Mouse (Mus musculus): Measurements from ENCODE around the gene Plch2.

Plch2 gene

DNA sequence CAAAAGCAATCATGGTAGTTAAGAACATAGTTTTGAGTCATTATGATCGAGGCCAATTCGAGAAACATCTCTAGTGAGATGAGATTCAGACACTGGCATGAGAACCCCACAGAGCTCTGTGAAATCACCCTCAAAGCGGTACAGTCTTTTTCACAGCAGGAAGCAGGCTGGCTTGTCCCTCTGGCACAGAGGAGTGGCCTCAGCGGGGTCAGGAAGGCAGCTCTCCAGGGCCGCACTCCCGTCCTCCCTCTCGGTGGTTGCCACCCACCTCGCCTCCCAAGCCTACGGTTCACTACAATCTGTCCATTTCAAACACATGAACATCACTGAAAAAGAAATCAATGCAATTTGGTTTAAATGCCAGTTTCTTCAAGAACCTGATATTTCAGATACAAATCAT lies 17.8 kb upstream of the Plch2 start:
- DNase-seq (ENCODE audit: low spot score in 2 of 2) = no peak

DNA sequence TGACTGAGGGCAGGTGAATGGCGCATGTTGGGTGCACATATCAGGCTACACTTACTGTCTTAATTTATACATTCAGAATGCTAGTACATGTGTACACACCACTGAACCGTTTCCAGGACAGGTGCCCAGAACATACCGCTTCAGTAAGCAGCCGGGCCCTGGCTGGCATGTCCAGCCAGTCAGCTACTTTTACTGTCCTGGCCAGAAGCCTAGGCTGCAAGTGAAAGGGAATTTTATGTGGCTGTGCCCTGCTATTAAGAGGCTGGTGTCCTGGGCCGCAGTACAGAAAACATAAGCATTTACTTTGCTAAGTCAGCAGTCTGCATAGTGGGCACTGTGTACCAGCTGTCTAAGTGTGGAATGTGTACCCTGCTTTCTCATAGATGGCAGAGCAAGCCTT lies 14.3 kb upstream of the Plch2 start:
- DNase-seq (ENCODE audit: low spot score in 2 of 2) = no peak

DNA sequence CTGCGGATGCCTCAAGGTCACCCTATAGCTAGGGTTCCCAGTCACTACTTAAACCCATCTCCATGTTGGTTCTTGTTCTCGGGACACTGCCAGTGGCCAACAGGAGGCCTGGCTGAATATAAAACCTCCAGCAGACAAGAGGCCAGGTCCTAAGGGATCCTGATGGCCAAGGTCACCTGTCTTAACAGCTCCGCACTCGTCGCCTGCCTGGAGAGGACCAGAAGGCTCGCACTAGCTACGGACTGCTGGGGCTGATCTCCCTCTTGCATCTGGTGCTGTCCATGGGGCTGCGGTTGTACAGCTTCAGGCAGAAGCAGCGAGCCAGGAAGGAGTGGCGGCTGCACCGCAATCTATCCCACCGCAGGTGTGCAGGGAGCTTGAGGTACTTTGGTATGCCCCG lies 13.6 kb upstream of the Plch2 start:
- DNase-seq (ENCODE audit: low spot score in 2 of 2) = no peak

DNA sequence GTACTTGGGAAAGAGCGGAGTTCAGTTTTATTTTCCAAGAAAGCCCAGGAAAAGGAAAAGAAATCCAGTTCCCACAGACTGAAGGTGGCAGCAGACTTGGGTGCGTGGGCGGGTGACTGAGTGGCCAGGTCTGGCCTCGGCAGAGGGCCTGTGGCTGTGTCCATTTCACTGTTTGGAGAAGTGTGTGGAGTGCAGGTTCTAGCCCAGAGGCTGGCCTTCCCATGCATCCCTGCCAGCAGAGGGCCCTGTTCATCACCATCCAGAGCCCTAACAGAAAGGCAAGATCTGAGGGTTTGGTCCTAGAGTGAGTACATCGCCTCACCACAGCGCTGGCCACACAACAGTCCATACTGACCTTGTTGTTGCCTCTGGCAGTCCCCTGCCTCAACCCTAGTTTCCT lies 12.6 kb upstream of the Plch2 start:
- DNase-seq (ENCODE audit: low spot score in 2 of 2) = no peak

DNA sequence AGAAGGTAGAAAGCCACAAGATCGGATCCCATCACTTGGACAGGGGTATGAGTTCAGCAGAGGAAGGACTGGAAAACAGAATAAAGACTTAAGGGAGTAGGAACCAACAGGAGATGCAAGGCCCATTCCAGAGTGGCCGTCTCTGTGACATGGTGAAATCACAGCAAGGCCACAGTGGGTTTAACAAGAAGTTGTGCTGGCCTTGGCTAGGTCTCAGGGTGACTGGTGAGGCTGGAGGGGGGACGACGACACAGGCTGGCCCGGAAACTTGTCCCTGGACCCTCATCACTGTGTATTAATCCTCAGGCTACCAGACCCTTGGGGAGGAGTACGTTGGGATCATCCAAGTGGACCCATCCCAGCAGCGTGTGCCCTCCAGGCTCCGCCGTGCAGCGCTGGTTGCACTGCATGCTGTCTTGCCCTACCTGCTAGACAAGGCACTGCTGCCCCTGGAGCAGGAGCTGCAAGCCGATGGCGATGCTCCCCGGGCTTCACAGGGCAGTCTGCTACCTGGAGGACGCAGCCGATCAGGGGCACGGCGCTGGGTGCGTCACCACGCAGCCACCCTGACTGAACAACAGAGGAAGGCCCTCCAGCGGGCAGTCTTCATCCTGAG lies 11.9 kb upstream of the Plch2 start:
- no peak for DNase-seq (ENCODE audit: low spot score in 2 of 2)

DNA sequence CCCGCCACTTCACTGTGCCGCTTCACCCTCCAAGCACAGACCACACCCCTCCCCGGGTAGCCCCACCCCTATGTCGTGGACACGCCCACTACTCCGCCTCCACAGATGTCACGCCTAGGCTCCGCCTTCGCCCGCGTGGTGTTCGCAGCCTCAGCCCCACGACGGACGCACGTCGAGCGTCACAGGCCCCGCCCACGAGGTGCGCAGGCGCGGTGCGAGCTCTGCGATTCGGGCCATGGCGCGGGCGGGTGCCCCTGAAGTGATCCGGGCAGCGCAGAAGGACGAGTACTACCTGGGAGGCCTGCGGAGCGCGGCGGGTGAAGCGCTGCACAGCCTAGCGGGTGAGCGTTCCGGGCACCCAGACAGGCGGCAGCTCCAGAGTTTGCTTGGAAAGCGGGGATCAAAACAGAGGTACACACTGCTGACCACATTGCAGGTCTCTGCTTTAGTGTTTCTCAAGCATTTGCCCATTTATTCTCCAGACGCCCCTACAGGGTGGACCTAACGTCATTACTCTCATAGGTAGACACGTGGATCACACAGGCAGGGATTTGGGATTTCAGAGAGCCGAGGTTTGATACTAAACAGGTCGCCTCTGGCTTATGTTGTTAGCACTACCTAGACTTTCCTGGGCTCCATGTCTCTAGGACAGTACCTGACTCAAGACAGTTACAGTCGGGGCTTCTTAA lies 10.4 kb upstream of the Plch2 start, which contains the start of gene Pex10:
Pex10 (plus strand) TSS at position 183 of the 689 bp plus-strand sequence.
- peak; percentile 95 to 97 for DNase-seq (ENCODE audit: low spot score in 2 of 2)

DNA sequence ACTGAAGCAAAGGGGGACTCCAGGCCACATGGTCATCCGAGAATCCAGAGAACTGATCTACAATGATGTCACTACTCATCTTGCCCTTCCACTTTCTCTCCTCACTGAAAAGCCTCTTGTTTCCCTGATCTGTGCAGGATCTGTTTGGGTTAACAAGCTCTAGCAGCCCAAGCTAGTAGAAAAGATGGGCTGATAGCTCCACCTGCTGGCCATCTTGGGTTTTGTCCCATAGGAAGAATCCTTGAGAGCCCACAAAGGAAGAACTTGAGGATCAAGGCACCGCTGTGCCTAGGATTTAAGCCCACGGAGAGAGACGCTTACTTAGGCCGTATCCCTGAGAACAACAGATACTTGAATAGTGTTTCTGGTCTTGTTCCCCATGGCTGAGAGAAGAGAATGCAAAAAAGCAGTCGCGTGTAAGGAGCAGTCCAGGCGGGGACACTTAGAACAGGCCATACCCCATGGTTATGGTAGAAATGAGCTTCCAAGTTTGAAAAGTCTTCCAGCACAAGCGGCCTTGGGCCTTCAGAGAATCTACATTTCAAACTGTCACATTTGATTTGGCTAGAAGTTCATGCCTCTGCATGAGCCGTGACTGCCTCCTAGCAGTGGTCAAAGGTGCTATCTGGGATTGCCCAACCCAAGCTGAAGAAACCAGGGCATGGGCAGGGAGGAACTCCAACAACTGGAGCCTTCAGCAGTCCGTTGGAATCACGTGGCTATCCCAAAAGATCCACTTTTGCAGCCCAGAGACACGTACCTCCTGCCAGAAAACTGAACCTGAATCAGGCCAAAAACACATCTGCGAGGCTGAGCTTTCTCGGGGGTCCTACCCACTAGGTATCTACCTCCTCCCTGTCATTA lies 9.6 kb upstream of the Plch2 start:
- peak; percentile 77 to 88 for DNase-seq (ENCODE audit: low spot score in 2 of 2)

DNA sequence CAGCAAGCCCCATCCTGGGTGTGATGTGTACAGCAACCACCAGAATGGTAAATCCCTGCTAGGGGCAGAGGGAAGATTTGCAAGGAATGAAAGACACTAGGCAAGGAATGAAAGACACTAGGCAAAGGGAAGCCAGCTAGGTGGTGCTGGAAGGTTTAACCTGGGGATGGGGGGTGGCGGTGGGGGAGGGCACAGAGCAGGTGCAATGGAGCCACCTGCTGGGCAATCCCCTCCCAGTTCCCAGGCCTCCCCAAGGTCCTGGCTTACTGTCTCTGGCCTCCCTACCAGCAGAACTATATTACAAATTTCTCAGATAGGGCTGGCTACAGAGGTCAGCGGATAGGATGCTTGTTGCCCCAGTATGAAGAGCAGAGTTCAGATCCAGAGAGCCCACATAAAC lies 7.9 kb upstream of the Plch2 start:
- no peak for DNase-seq (ENCODE audit: low spot score in 2 of 2)

DNA sequence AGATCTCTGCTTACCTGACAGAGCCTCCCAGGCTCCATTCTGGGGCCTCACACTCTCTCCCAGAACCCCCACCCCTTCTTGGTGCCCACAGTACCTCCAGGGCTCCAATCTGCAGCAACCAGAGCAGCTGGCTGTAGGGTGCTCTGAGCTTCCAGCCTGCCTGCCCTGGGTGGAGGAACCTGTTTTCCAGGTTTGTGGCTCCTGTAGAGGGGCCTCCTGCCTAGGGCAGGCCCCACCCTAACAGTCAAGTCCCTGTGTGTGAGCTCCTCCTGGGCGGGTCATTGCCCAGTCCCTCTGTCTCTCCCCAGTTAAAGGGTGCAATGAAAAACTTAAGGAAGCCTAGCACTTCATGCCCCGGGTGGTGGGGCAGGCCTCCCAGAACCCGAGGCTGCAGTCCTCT lies 7.3 kb upstream of the Plch2 start:
- DNase-seq (ENCODE audit: low spot score in 2 of 2) = peak in 1 of 2 experiments; percentile 59

DNA sequence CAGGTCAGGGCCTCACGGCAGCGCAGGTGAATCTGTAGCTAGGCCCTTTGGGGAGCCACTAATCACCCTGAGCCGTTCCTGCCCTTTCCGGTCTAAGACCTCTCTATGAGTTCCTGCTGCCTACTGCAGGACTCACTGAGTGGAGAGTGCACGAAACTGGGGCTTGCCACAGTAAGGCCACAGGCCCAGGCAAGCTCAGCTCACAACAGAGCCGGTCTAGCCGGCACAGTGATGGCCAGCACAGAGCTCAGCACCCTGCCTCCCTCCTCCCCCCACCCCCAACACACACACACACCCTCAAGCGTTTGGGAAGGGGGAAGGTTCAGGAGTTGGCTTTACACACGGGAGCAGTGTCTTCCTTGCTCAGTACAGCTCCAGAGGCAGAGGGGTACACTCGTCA lies 1.7 kb upstream of the Plch2 start:
- DNase-seq (ENCODE audit: low spot score in 2 of 2) = no peak

DNA sequence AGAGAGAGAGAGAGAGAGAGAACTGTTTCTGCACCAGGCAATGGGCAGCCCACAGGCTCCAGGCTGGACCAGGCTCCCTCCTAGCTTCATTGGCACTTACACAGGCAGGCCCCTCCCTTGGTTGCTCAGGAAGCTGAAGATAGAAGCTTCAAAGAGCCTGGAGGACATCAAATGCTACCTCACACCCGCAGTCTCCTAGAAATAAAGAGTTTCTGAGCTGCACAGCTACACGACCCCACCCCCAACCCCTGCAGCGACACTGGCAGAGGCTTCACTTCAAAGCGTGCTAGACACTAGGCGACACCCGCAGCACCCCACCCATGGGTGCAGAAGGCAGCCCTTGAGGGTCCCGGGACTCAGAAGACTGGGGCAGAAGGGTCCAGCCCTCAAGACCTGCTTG lies 6.5 kb downstream of the Plch2 start:
- DNase-seq (ENCODE audit: low spot score in 2 of 2) = no peak

DNA sequence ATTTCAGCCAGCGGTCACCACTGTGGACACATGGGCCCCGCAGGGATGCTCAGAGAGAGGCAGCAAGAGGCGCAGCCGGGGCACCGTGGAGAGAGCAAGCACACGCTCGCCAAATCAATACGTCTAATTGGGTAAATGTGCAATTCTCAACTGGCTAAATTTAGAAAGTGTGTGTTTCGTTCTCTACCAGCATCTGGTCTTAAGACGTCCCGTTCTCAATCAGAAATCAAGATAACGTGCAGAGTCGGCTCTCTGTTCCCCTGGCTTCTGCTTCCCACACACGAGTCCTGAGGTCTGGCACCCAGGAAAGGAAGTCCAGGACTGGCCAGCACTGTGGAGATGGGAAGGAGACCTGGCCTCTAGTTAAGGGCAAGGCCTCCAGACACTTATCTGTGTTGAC lies 9.9 kb downstream of the Plch2 start:
- DNase-seq (ENCODE audit: low spot score in 2 of 2) = no peak

DNA sequence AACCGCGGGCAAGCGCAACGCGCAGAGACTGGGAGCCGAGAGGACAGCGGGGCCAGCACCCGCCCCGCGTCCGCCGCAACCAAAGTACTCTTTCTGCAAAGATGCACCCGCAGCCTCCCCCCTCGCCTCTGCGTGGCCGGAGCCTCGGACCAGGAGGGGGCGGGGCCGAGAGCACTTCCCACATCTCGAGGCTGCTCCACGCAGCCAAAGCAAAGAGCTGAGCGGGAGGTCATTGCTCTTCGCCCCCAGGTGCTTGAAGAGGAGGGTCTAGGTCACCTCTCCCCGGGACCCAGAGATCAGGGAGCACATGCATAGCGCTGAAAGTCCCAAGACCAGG lies 13.3 kb downstream of the Plch2 start:
- DNase-seq (ENCODE audit: low spot score in 2 of 2) = no peak

DNA sequence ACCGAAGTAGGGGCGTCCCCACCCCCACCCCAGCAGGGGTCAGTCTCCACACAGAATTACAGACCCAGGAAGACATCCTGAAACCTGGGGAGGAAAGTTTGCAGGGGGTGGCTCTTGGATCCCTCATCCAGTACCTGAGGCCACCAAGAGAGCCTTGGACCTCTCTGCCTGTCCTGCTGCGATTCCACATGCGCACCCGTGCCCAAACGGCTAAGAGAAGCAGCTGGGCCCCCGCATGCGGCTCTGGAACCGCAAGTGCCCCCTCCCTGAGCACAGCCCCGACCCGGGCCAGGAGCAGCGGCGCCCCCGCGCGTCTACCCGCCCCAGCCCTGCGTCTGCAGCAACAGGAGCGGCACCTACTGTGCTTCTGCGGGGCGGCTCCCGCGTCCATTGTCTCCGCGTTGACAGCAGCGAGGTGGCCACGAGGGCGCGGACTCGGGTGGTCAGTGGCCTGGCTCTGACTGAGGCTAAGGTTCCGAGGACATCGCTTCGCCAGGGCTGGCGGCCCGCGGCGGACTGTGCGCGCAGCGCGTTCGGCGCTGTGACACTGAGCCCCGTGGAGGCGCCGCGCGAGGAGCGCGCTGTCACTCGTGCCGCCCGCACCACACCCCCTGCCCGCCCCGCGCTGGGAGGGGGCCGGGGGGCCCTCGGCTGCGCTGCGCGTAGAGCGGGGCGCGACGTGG lies 13.8 kb downstream of the Plch2 start:
- DNase-seq (ENCODE audit: low spot score in 2 of 2) = no peak

DNA sequence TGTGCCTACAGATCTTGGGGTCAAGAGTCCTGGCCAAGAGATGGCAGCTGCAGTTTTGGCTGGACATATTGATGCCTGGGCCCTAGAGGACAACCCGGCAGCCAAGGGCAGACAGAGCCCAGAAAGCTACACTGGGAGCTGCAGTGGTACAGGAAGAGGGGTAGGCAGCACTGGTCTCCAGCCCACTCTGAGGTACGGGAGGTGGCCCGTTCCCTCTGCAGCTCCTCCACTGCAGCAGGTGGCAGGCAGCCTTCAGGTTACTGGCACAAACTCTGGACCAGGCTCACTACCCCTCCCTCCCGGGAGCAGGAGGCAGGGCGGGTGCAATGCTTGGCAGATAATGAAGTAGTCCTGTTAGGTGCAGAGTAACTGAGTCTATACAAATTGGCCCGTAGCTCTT lies 15.9 kb downstream of the Plch2 start:
- no peak for DNase-seq (ENCODE audit: low spot score in 2 of 2)

DNA sequence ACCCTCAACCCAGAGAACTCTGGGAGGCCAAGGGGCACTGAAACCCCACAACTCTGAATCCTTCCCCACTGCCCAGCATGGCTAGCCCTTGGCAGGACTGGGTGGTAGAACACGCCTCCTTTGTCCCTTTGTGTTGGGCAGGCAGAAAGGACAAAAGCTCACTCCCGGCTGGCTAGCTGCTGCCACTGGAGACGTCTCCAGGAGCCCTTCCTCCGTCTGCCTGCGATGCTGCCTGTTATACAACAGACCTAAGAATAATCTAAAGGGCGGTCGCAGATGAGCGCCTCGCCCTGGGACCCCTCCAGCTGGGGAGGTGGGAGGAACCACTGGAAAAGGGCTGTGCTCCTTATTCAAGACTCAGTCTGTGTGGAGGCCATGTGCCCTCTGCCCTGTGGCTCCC lies 16.4 kb downstream of the Plch2 start:
- no peak for DNase-seq (ENCODE audit: low spot score in 2 of 2)

DNA sequence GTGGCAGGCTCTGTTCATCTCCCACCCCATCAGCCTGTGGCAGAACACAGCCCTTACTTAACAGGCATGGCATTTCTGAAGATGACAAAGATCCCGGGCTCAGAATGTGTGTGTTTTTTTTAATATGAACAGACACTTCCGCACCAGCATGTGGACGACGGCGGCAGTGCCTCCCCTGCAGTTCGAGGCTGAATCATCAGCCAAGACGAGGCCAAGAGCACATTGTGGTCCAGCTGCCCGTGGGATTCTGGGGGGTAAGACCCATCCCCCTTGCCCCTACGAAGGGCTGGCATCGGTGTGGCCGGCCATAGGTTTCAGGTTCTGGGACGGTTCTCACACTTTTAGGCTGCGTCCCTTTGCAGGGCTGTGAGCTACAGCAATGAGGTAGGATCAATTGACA lies 21.8 kb downstream of the Plch2 start:
- no peak for DNase-seq (ENCODE audit: low spot score in 2 of 2)

DNA sequence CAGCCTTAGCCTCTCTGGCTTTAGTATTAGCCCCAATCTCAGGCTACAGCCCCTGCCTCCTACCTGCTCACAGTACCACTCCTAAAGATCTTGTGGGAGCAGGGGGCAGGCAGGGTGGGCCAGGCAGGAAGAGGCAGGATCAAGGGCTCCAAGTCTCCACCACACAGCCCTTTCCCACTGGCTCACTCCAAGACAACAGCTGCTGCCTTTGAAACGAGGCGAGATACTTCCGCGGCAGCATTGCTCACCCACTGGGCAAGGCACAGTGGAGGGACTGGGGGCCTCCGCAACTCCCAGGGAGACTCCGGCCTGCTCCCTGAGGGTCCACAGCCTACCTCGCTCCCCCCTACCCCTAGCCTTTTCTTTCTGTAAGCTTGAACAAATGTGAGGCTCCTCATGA lies 22.4 kb downstream of the Plch2 start:
- DNase-seq (ENCODE audit: low spot score in 2 of 2) = no peak

DNA sequence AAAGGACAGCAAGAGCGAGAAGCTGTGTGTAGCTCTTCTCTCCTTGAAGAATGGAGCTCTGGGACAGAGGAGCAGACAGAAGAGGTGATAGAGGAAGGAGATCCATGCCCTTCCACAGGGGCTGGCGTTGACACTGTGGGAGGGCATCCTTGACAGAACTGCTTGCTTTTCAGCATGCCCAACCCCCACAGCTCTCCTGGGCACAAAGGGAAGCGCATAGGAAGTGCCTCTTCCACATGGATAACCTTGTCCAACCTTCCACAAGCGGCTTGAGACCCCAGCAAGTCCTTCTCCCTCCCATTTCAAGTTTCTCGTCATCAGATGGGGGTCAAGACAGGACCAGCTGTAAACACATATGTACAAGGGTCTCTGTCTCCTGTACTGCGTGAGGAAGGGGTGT lies 23.5 kb downstream of the Plch2 start:
- DNase-seq (ENCODE audit: low spot score in 2 of 2) = no peak

DNA sequence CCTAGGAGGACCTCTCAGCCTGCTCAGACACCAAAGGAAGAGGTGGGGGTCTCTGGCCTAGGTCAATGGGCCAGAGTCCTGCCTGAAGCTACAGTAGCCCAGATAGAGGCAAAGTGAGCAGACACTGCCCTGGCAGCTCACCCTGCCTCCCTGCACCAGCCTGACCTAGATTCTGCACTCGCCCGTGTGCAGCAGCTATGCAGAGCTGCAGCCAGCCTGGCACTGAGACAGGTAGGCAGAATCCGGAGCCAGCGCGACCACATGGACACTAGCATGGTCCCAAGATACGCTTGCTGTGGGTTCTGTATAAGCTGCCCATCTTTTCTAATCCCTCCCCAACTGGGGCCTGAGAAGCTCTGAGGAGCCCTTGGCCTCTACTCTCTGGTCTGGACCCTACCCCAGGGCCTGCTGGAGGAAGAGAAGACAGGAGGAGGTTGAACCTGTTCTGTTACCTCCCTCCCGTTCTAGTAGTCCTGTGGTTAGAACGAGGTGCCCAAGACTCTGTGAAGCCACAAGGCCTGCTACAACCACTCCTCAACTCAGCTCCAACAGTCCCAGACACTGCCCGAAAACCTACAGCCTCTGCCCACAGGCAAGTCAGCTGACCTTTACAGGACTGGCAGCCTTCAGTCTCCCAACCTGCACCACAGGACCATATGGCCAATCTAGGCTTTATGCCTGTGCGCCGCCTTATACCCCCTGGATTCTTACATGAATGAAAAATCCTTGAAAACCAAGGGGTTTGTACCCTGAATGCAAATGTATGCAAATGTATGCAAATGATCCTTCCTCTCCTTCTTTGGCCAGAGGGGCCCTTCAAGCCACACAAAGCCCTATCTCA lies 32.2 kb downstream of the Plch2 start:
- no peak for DNase-seq (ENCODE audit: low spot score in 2 of 2)

DNA sequence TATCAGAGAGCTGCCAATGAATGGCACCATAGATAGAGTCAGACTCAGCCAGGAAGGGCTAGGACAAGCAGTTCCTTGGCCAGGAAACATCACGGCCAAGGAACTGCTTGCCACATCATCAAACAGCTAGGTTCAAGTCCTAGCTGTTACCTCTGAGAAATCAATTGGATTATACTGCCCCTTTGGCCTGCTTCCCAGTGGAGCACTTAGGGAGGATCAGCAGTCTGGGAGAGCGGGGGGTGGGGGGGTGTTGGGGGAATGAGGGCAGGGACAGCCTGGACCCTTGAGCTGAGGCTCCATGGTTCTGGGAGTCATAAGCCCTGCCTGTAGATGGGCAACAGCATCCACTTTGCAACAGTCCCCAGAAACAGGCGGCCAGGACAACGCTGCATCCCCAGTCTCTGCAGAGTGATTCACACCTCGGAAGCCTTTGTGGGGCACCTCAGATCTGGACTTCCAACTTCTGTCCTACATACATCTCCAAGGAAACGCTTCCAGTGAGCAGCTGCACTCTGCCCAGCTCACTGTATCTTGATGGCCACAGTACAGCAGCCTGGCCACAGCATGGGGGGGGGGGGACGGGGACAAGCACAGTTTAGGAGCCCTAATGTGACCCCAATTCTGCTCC lies 34.2 kb downstream of the Plch2 start:
- DNase-seq (ENCODE audit: low spot score in 2 of 2) = no peak

All from urinary bladder, postnatal 4 days (tissue).